Mouse (Mus musculus): ENCODE data around the gene Rps6kc1.

Gene Rps6kc1

DNA sequence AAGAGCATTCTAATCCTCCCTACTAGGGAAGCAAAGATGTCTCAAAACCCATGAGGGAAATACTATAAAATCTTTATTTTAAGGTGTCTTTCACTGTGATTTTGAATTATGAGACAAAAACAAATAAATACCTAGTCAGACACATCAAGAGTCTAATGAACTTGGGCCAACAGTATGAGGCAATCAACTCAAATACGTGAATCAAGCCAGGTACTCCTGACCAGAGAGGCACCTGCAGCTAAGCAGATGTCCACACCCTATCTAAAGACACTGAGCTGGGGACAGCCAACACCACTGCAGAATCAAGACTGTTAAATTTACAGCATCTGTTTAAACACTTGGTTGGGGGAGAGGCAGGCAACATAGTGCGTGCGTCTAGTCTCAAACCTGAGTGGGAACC lies 7.4 kb downstream of the Rps6kc1 start:
- in situ Hi-C loops (cut with MboI; ENCODE audit: low sequenced_read_pairs), result no loop called here

DNA sequence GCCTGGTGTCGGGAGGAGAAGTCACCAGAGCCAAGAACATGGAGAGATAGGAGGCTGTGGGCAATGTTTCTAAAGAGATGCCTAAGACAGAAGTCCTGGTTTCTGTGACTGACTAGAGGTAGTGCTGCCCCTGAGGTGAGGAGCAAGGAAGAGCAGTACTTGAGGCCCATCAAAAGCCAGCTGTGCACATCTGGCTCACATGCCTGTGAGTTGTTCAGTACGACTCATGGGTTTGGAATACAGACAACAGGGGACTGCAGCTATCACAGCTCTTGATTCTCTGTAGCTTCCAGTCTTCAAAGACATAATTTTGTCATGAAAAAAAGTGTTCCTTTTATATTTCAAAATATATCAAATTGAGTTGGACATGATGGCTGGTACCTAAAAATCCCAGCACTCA lies 10.5 kb downstream of the Rps6kc1 start:
- in situ Hi-C loops (cut with MboI; ENCODE audit: low sequenced_read_pairs), result no loop called here

DNA sequence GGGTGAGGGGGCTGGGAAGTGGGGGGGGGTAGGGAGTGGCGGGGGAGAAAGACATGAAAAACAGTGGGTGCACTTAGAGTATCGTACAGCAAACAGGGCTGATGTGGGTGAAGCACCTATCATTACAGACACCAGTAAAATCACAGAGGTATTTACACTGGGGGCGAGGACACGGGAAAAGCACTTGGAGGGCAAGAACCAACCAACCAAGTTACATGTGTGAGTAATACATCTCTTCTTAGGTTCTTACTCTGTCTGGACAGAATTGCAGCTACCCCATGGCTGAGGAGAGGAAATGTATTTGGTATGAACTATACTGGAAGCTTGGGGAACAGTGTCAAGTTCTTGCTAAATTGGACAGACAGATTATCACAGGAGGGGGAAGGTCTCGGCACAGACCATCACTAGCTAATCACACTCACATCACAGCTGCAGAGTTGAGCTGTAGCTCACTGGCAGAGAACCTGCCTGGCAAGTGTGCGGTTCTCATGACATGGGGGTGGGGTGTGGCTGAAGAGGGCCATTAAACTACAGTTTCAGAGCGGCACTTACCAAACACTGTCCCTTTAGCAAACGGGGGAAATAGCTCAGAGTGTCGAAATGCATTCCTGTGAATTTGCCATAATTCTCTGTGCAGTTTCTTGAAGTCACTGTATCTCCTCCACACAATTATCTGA lies 12.5 kb downstream of the Rps6kc1 start:
- in situ Hi-C loops (cut with MboI; ENCODE audit: low sequenced_read_pairs), result no loop called here

DNA sequence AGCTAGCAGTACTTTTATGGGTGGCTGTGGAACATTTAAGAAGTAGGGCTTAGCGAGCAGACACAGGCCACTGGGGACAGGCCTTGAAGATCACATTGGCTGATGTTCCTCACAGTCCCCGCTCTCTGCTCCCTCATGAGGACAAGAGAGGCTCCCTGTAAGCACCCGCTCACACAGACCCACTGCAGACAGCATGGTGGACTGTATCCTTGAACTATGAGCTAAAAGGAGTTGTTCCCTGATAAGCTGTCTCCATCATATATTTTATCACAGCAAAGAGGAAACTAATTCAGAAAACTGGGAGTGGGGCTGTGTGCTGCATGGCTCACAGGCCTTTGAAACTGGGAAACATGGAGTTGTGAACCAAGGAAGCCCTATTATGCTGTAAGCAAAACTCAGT lies 13.4 kb downstream of the Rps6kc1 start:
- in situ Hi-C loops (cut with MboI; ENCODE audit: low sequenced_read_pairs), result no loop called here

DNA sequence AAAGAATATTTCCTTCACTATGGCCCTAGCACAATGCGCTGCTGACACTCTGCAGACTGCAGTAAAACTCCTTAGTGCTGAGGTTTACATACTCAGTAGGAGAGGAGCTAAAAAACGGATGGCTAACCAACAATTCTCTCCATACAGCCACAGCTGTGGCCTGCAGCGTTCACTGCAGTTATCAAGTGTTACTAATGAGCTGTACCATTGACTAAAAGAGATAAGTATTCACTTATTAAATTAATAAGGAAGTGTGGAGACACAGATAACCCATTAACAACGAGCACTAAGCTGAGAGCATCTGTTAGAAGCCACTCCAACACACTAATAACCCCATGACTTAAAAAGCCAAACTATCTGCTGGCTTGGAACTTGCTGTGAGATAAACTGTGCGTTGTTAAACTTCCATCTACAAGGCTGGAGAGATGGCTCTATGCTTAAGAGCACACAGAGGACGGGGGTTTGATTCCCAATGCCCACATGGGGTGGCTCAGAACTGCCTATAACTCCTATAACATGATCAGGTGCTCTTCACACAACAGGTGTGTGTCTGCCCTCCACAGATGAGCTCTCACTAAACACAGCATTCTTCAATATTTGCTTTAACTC lies 17.9 kb downstream of the Rps6kc1 start:
- in situ Hi-C loops (cut with MboI; ENCODE audit: low sequenced_read_pairs), result no loop called here

DNA sequence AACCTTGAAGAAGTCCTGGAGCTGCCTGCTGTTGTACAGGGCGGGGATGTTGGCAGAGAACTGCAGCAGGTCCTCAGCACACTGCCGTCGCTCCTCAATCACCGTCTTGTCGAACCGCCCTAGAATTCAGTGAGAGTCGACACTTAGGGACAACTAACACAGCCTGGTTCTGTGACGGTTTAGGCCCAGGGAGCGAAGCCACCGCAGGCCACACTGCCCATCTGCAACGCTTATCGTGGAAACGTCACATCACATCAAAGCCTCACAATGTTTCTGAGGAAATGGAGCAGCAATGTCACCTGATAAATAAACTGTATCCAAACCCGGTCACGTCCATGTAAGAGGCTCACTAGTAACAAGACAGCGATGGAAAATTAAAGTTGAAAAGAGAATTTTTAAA lies 22.9 kb downstream of the Rps6kc1 start:
- in situ Hi-C loops (cut with MboI; ENCODE audit: low sequenced_read_pairs), result no loop called here

DNA sequence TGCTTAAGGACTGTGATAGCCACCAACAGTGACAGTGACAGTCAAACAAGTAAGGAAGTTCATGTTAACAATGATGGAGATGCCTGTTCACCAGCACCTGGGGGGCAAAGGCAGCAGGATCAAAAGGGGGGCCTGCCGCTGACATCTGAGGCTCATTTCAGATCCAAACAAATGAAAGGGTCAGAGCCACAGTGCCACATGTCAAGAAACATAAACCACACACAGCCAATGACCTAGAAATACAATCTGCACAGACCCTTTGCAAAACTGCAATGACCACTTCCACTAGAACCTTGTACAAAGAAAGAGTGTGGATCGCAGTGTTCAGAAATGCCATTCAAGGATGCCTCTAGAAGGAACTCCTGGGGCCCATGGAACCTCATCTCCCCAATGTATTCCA lies 23.5 kb downstream of the Rps6kc1 start:
- in situ Hi-C loops (cut with MboI; ENCODE audit: low sequenced_read_pairs), result no loop called here

DNA sequence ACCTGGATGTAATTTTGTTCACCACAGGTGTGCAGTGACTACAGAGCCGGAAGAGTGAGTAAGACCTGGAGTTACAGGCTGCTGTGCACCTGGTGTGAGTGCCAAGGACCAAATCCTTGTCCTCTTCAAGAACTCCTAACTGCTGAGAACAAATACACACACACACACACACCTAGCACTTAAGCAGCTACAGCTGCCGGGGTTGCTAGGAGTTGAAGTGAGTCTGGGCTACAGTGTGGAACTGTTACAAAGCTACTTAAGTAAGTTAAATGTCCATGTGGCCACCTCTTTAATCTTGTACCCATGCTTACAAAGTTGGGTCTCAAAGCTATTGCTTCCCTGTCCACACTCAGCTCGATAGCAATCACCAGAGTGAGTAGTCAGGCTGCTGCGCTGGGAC lies 25.6 kb downstream of the Rps6kc1 start:
- in situ Hi-C loops (cut with MboI; ENCODE audit: low sequenced_read_pairs), result no loop called here

DNA sequence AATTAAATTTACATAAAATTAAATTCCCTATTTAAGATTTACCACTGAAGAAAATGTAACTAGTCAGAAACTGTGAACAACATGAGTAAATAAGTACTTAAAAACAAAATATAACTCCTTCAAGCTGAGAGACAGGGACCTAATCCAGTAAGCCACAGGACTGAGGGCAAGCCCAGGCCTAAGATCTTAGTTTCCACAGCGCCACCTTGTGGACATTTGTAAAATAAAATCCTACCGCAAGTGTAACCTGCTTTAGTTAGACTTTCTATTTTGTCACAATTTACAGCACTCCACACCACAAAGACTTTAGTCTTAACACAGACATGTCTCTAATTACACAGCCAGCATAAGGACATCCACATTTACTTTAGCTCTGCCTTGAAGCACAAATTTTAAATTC lies 30.1 kb downstream of the Rps6kc1 start:
- in situ Hi-C loops (cut with MboI; ENCODE audit: low sequenced_read_pairs), result no loop called here

DNA sequence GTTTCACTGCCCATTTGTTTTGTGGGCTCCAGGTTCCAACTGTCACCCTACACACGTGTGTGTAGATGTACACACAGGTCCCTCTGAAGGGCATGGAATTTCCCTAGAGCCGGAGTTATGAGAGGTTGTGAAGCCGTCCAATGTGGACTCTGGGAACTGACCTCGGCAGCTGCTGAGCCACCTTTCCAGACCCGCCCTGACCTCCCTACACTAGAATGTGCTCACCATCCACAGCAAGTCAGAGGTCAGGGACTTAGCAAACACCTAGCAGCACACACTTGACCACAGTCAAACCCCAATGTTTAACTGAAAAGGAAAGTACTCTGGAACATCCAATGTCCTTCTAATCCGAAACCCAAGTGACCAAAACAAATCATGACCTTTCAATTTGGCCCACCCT lies 30.9 kb downstream of the Rps6kc1 start:
- in situ Hi-C loops (cut with MboI; ENCODE audit: low sequenced_read_pairs), result no loop called here

DNA sequence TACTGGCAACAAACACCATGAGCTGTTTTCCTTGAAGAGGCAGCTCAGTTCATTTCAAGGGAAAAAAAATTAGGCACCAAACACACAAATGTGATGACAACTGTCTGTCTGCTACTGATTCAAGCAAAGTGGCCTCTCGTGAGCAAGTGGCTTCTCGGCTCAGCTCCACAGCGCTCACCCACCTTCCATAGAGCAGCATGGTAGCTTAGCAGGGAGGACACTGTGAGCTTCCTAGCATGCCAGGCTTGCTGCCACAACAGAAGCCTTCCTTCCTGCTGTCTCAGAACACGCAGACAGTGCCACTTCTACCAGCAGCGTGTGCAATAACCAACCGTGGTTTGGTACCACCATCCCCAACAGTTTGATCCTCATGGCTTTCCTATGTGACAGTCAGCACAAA lies 35.8 kb downstream of the Rps6kc1 start:
- in situ Hi-C loops (cut with MboI; ENCODE audit: low sequenced_read_pairs), result no loop called here

DNA sequence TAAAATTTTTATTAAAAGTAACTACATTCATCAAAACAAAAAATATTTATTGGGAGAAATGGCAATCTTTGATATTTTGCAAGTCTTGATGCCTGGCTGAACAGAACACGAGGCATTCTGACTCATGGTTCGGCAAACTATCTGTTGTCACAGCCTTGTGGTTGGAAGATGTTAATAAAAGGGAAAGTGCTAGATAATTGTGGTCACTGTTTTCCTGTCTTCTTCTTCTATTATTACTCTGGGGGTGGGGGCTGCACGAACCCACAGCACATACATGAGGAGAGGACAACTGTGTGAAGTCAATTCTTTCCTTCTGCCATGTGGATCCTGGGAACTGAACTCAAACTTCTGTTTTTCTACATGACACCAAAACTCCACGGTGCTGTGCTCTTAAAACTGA lies 36.5 kb downstream of the Rps6kc1 start:
- in situ Hi-C loops (cut with MboI; ENCODE audit: low sequenced_read_pairs), result no loop called here

DNA sequence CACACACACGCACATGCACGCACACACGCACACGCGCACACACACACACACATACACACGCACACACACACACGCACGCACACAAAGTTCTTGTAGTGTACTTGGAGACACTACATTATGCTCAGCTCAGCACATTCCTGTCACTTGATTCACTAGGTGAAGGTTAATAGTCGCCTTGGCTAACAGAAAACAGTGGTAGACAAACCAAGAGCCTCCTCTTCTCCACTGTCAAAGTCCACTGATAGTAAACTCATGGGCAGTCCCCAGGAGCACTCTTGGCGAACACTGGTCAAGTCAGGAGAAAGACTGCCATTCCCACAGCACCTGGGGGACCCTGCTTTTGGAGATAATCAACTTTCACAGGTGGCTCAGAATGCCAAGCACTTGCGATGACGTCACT lies 40.5 kb downstream of the Rps6kc1 start:
- in situ Hi-C loops (cut with MboI; ENCODE audit: low sequenced_read_pairs), result no loop called here

DNA sequence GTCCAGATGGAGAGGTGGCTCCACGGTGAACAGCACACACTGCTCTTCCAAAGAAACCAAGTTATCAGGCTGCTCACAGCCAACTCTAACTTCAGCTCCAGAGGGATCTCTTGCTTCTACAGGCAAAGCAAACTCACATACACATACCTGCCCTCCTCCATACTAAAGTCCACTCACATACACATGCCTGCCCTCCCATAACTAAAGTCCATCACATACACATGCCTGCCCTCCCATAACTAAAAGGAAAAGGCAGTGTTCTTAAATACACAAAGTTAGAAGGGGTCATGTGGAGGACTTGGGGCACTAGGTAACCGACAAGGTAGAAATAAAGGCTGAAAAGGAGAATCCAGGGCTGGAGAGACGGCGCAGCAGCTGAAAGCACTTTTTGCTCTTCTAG lies 41.6 kb downstream of the Rps6kc1 start:
- in situ Hi-C loops (cut with MboI; ENCODE audit: low sequenced_read_pairs), result no loop called here

DNA sequence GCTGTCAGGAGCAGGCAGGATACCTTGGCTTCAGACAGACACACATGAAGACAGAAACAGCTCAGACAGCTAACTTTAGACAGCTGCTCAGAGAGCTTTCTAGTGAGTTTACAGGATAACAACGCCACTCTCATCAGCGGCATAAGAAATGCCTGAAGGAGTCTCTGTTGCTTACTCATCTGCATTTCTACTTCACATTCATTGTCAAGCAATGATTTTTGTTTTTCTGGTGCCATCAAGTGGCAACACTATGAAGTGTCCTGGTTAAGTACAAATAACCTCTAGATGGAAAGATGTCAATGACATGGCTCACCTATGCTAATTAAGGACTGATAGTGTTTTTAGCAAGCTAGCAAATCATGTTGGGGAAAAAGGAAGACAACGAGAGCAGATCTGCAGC lies 42.8 kb downstream of the Rps6kc1 start:
- in situ Hi-C loops (cut with MboI; ENCODE audit: low sequenced_read_pairs), result no loop called here

DNA sequence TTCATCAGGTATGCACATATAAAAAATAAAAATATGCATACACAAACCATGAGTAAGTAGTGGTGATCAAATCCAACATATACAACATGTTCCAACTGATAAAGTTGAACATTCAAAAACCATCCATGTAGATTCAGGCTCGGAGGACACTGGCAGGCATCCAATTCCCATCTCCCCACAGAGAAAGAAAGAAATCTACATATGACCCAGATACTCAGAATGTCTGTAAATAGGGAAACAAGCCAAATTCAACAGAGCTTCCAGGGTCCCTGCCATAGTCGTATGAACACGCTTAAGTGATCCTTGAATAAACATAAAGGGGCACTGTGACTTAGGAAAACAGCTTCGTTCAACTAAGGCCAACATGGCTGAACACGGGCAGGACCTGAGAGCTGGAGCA lies 49.9 kb downstream of the Rps6kc1 start:
- in situ Hi-C loops (cut with MboI; ENCODE audit: low sequenced_read_pairs), result no loop called here

DNA sequence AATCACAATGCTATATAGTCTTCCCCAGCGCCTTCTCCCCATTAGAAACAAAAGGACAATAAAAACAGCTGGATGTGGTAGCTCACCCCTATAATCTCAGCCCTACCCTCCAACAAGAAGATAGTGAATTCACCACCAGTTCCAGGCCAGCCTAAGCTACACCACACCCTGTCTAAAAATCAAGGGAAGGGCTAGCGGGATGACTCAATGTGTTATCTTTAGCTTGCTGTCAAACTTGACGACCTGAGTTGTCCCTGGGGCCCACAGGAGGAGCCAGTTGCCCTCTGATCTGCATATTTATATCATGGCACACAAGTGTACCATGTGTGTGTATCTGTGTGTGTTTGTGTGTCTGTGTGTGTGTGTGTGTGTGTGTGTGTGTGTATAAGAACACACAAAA lies 57.1 kb downstream of the Rps6kc1 start:
- in situ Hi-C loops (cut with MboI; ENCODE audit: low sequenced_read_pairs), result no loop called here

DNA sequence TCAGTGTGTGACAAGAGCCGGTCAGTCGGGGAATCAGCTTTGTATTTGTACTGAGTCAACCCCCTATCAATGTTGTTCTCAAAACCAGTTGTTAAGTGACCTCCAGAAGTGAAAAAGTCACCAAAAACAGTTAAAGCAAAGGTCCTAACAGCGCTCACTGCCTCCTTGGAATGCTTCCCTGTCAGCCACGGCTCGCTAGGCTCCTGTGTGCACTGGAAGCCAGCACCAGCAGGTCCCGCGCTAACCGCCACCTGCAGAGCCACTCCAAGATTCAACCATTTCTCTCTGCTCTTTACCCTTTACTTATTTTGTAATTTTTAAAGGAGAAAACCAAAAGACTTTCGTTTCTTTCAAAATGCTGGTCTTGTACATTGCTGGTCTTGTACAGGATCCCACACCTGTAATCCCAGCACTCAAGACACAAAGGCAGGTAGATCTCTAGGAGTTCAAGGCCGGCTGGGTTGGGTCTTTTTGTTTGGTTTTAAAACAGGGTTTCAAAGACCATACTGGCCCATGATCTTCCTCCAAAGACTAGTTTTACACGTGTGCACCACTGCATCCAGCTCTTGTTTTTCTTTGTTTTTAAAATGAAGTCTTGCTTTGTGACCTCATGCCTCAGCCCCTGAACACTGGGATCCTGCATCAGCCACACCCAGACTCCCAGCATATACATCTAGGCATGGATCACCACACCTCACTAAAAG lies 62.3 kb downstream of the Rps6kc1 start:
- in situ Hi-C loops (cut with MboI; ENCODE audit: low sequenced_read_pairs), result no loop called here

DNA sequence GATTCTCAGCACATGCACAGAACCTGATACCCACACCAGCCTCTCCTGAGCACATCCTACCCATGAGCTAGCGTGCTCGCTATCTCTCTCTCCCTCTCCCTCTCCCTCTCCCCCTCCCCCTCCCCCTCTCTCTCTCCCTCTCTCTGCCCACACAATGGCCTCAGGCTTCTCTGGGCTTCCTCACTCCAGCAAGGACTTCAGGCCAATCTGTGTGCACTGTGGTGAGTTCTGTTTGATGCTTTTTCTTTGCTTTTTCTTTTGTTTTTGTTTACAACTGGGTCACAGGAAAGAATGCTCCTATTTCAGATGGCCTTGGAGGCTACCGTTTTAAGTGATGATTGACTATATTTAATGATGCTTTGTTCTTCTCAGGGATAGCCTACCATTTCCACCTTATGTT lies 62.9 kb downstream of the Rps6kc1 start:
- in situ Hi-C loops (cut with MboI; ENCODE audit: low sequenced_read_pairs), result no loop called here

DNA sequence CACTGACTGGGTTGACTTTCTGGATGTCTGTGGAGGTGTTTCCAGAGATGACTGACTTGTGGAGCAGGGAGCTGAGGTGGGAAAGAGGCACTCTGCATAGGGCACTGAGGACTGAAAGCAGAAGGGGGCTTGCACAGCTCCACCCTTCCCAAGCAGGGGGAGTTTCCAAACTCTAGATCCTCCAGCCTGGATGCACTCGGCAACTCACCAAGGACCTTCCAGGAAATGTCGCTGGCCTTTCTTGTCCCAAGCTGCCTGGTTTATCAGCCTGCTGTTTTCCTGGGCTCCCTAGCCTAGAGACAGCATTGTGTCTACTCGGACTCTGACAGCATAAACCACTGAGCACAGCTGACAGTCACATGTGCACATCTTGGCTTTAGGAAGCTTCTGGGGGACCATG lies 64.6 kb downstream of the Rps6kc1 start:
- in situ Hi-C loops (cut with MboI; ENCODE audit: low sequenced_read_pairs), result no loop called here

DNA sequence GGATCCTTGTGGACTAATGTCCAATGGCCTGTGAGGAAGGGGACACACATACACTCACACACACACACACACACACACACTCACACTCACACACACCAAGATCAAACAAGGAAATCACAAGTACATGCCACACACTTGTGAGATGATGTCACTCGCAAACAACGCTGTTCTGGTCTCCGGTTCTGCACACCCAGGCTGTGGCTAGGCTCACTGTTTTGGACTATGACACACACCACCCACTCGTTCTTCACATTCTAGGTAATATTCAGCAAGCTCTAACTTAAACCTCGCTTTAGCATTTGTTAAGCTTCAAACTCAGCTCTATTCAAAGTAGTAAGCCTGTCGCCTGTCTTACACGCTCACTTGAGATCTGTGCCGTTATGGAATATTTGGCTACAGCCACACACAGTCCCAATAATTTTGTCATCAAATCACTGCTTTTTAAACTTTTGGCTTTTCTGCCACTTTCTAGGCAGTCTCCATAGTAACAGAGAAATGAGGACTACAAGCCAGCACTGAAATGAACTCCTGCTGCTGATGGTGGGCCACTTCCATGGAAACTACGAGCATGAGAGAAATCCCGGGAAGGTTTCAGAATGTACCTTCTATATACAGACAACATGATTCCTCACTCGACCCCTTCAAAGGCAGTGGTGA lies 65.4 kb downstream of the Rps6kc1 start:
- in situ Hi-C loops (cut with MboI; ENCODE audit: low sequenced_read_pairs), result no loop called here

DNA sequence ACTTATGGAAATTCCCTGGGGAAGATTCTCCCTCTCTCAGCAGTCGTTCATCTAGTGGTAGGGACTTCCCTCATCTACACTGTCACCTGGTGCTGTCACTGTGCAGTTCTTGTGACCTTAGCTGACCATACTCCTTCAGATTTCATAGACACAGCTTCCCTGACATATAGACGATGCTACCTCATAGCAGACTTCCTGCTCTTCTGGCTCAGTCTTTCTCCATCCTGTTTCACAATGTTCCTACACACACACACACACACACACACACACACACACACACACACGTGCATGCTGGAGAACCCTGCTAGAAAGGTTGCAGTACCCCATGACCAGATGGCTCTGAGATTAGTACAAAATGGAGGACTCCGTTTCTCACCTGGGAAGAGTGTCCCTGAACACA lies 66.2 kb downstream of the Rps6kc1 start:
- in situ Hi-C loops (cut with MboI; ENCODE audit: low sequenced_read_pairs), result no loop called here
